Mouse (Mus musculus): ENCODE measurements around the gene Pth2. TPM values are rescaled to one million over a fixed set of nuclear protein-coding genes. Genes with fewer than 3 reads are reported as not detected.

Gene Pth2
- polyA plus RNA-seq, 1 experiment: not detected

DNA sequence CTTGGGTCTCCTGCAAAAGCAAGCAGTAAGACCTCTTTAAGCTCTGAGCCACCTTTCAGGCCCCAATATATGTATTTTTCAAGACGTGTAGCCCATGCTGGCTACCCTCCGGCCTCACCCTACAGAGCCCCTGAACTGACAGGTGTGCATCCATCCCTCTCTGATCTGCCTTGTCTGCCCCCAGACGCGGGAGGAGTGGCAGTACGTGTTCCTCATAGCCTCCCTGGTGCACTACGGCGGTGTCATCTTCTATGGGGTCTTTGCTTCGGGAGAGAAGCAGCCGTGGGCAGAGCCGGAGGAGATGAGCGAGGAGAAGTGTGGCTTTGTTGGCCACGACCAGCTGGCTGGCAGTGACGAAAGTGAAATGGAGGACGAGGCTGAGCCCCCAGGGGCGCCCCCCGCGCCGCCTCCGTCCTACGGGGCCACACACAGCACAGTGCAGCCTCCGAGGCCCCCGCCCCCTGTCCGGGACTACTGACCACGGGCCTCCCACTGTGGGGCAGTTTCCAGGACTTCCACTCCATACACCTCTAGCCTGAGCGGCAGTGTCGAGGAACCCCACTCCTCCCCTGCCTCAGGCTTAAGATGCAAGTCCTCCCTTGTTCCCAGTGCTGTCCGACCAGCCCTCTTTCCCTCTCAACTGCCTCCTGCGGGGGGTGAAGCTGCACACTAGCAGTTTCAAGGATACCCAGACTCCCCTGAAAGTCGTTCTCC, 6.1 kb upstream of the Pth2 start:
- TF ChIP-seq TCF12 (IDR thresholded peaks at IDR 0.05; ENCODE audit: insufficient read depth, poor library complexity, severe bottlenecking): no peak
- TF ChIP-seq POLR2A (IDR thresholded peaks at IDR 0.05; ENCODE audit: insufficient read length, low read depth): no peak
- no peak for TF ChIP-seq CEBPB (IDR thresholded peaks at IDR 0.05; ENCODE audit: insufficient read depth, poor library complexity, severe bottlenecking)
- TF ChIP-seq REST (IDR thresholded peaks at IDR 0.05; ENCODE audit: insufficient read depth, insufficient read length): no peak
- TF ChIP-seq E2F4 (IDR thresholded peaks at IDR 0.05; ENCODE audit: insufficient read depth): no peak
- TF ChIP-seq MYOG (IDR thresholded peaks at IDR 0.05; ENCODE audit: control insufficient read depth in 1 of 3, insufficient read depth in 1 of 3, insufficient read length in 2 of 3, low read depth in 2 of 3): no peak
- TF ChIP-seq POLR2AphosphoS2 (IDR thresholded peaks at IDR 0.05; ENCODE audit: insufficient read length, low read depth): no peak
- H3K36me3 ChIP-seq (ENCODE audit: control insufficient read depth, insufficient read depth): no peaks in the 10 kb centered on the region
- no peaks in the 10 kb centered on the region for H3K79me2 ChIP-seq (ENCODE audit: control insufficient read depth, insufficient read depth)
- H3K27me3 ChIP-seq (ENCODE audit: control insufficient read depth, insufficient read depth, insufficient read length): peaks cover 61% of the 10 kb centered on the region
- H3K4me2 ChIP-seq (ENCODE audit: low read depth): no peak overlapping the region
- no peak overlapping the region for H3ac ChIP-seq (ENCODE audit: control insufficient read depth, insufficient read length)
- no peak overlapping the region for H3K4me3 ChIP-seq

DNA sequence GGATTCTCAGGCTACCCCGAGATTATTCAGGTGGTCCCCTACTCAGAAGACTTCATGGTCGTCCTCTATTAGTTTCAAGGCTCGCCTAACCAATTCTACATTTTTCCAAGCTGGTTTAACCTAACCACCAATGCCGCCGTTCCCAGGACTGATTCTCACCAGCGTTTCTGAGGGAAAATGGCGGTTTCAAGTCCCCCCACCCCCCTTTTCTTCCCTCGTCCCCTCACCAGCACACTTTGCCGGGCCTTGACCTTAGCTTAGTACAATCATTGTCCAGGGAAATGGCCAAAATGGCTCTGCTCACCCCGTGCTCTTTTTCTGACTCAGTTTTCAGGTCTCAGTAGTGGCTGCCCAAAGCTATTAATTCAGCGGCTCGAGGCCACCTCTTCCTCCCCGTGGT, 5.4 kb upstream of the Pth2 start:
- TF ChIP-seq POLR2AphosphoS2 (IDR thresholded peaks at IDR 0.05; ENCODE audit: insufficient read length, low read depth): no peak
- no peak for TF ChIP-seq POLR2A (IDR thresholded peaks at IDR 0.05; ENCODE audit: insufficient read length, low read depth)
- no peak for TF ChIP-seq MAX (IDR thresholded peaks at IDR 0.05; ENCODE audit: low read depth)
- no peak for TF ChIP-seq USF1 (IDR thresholded peaks at IDR 0.05; ENCODE audit: low read depth)
- no peak for TF ChIP-seq TCF12 (IDR thresholded peaks at IDR 0.05; ENCODE audit: insufficient read depth, poor library complexity, severe bottlenecking)
- no peak for TF ChIP-seq MYOG (IDR thresholded peaks at IDR 0.05; ENCODE audit: control insufficient read depth in 1 of 3, insufficient read depth in 1 of 3, insufficient read length in 2 of 3, low read depth in 2 of 3)
- no peak for TF ChIP-seq TCF3 (IDR thresholded peaks at IDR 0.05; ENCODE audit: insufficient read length, low read depth)
- TF ChIP-seq SRF (IDR thresholded peaks at IDR 0.05; ENCODE audit: control insufficient read depth, insufficient read length, low read depth): no peak
- H3K27me3 ChIP-seq (ENCODE audit: control insufficient read depth, insufficient read depth, insufficient read length): peaks cover 66% of the 10 kb centered on the region

DNA sequence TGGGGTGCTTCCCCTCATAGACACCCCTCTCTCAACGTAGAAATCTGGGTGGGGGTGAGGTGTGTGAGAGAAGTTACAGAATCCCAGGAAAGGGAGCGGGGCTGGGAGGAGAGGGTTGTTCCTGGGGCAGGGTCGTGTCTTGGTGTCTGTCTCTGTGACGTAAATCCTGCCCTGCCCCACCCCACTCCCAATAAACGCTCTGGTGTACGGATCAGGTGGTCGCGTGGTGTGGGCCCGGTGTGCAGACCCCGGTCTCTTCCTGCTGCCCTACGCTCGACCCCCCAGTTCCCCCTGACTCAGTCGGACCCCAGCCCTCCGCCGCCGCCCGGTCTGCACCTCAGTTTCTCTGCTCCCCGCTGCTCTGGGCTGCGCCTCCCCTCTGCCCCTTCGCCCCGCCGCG, 4.9 kb upstream of the Pth2 start:
- TF ChIP-seq MYOD1 (IDR thresholded peaks at IDR 0.05; ENCODE audit: control insufficient read depth in 1 of 3, insufficient read length in 2 of 3, low read depth in 2 of 3) (no peak), TCF12 (IDR thresholded peaks at IDR 0.05; ENCODE audit: insufficient read depth, poor library complexity, severe bottlenecking) (no peak), MYOG (IDR thresholded peaks at IDR 0.05; ENCODE audit: control insufficient read depth in 1 of 3, insufficient read depth in 1 of 3, insufficient read length in 2 of 3, low read depth in 2 of 3) (no peak), SRF (IDR thresholded peaks at IDR 0.05; ENCODE audit: control insufficient read depth, insufficient read length, low read depth) (no peak), REST (IDR thresholded peaks at IDR 0.05; ENCODE audit: insufficient read depth, insufficient read length) (no peak), CEBPB (IDR thresholded peaks at IDR 0.05; ENCODE audit: insufficient read depth, poor library complexity, severe bottlenecking) (no peak), POLR2AphosphoS2 (IDR thresholded peaks at IDR 0.05; ENCODE audit: insufficient read length, low read depth) (no peak), USF1 (IDR thresholded peaks at IDR 0.05; ENCODE audit: low read depth) (no peak), POLR2A (IDR thresholded peaks at IDR 0.05; ENCODE audit: insufficient read length, low read depth) (no peak), MAX (IDR thresholded peaks at IDR 0.05; ENCODE audit: low read depth) (no peak), TCF3 (IDR thresholded peaks at IDR 0.05; ENCODE audit: insufficient read length, low read depth) (no peak), E2F4 (IDR thresholded peaks at IDR 0.05; ENCODE audit: insufficient read depth) (no peak)
- no peak overlapping the region for H3K4me3 ChIP-seq
- no peak overlapping the region for H3K4me2 ChIP-seq (ENCODE audit: low read depth)
- H3K79me2 ChIP-seq (ENCODE audit: control insufficient read depth, insufficient read depth): no peaks in the 10 kb centered on the region
- no peaks in the 10 kb centered on the region for H3K36me3 ChIP-seq (ENCODE audit: control insufficient read depth, insufficient read depth)
- H3K27me3 ChIP-seq (ENCODE audit: control insufficient read depth, insufficient read depth, insufficient read length): peaks cover 68% of the 10 kb centered on the region
- no peak overlapping the region for H3ac ChIP-seq (ENCODE audit: control insufficient read depth, insufficient read length)

More for the DNA sequence above, 5.4 kb upstream of the Pth2 start:
- H3K4me3 ChIP-seq: no peak overlapping the region
- H3K36me3 ChIP-seq (ENCODE audit: control insufficient read depth, insufficient read depth): no peaks in the 10 kb centered on the region
- no peak overlapping the region for H3K4me2 ChIP-seq (ENCODE audit: low read depth)
- no peak overlapping the region for H3ac ChIP-seq (ENCODE audit: control insufficient read depth, insufficient read length)
- no peaks in the 10 kb centered on the region for H3K79me2 ChIP-seq (ENCODE audit: control insufficient read depth, insufficient read depth)

DNA sequence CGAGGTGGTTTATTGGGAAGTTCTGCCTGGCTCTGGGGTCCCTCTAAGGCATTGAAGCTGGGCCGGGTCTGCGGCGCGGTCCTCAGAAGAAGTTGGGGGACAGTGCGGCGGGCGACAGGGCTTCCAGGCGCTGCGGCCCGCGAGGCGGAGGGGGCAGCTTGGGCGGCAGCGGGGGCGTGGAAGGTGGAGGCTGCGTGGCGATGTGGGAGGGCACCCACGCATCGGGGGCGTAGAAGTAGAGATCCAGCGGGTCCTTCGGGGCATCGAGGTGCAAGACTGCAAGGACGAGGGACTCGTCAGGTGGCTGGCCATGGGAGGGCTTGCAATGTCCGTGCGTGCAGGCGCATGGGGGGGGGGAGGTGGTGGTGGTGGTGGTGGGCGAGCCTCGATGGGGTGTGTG, 4.4 kb upstream of the Pth2 start:
- H3K27me3 ChIP-seq (ENCODE audit: control insufficient read depth, insufficient read depth, insufficient read length): peaks cover 72% of the 10 kb centered on the region
- H3K36me3 ChIP-seq (ENCODE audit: control insufficient read depth, insufficient read depth): no peaks in the 10 kb centered on the region
- TF ChIP-seq USF1 (IDR thresholded peaks at IDR 0.05; ENCODE audit: low read depth): no peak
- no peak for TF ChIP-seq TCF12 (IDR thresholded peaks at IDR 0.05; ENCODE audit: insufficient read depth, poor library complexity, severe bottlenecking)
- no peak for TF ChIP-seq SRF (IDR thresholded peaks at IDR 0.05; ENCODE audit: control insufficient read depth, insufficient read length, low read depth)
- no peak for TF ChIP-seq CEBPB (IDR thresholded peaks at IDR 0.05; ENCODE audit: insufficient read depth, poor library complexity, severe bottlenecking)
- no peak for TF ChIP-seq MYOG (IDR thresholded peaks at IDR 0.05; ENCODE audit: control insufficient read depth in 1 of 3, insufficient read depth in 1 of 3, insufficient read length in 2 of 3, low read depth in 2 of 3)
- no peak for TF ChIP-seq MYOD1 (IDR thresholded peaks at IDR 0.05; ENCODE audit: control insufficient read depth in 1 of 3, insufficient read length in 2 of 3, low read depth in 2 of 3)
- no peak for TF ChIP-seq POLR2AphosphoS2 (IDR thresholded peaks at IDR 0.05; ENCODE audit: insufficient read length, low read depth)
- TF ChIP-seq E2F4 (IDR thresholded peaks at IDR 0.05; ENCODE audit: insufficient read depth): no peak
- no peak for TF ChIP-seq POLR2A (IDR thresholded peaks at IDR 0.05; ENCODE audit: insufficient read length, low read depth)
- TF ChIP-seq TCF3 (IDR thresholded peaks at IDR 0.05; ENCODE audit: insufficient read length, low read depth): no peak
- no peak for TF ChIP-seq REST (IDR thresholded peaks at IDR 0.05; ENCODE audit: insufficient read depth, insufficient read length)
- no peak for TF ChIP-seq MAX (IDR thresholded peaks at IDR 0.05; ENCODE audit: low read depth)

More for the DNA sequence above, 4.4 kb upstream of the Pth2 start:
- no peak overlapping the region for H3ac ChIP-seq (ENCODE audit: control insufficient read depth, insufficient read length)
- H3K79me2 ChIP-seq (ENCODE audit: control insufficient read depth, insufficient read depth): no peaks in the 10 kb centered on the region
- H3K4me2 ChIP-seq (ENCODE audit: low read depth): no peak overlapping the region
- H3K4me3 ChIP-seq: no peak overlapping the region

All from myocyte (in vitro differentiated cells).